Mouse (Mus musculus): Measurements from ENCODE around the gene Pde1a. TPM values are rescaled to one million over a fixed set of nuclear protein-coding genes. Genes with fewer than 3 reads are reported as not detected.

Pde1a gene
- total and polyA plus RNA-seq, 2 experiments from 2014 or later = 13.2 to 17.0 TPM

- Histone ChIP-seq H3K4me3 (ENCODE audit: low read depth, low read length) (no peak overlapping the region), H3K9me3 (ENCODE audit: low read length) (no peaks in the 10 kb centered on the region), H3K36me3 (ENCODE audit: insufficient read depth, low read length) (no peaks in the 10 kb centered on the region), H3K4me1 (ENCODE audit: insufficient read depth, low read length) (no peaks in the 10 kb centered on the region), H3K4me2 (ENCODE audit: low read depth, low read length, poor library complexity, severe bottlenecking) (no peak overlapping the region), H3K27me3 (ENCODE audit: insufficient read depth, low read length) (no peaks in the 10 kb centered on the region), H3K27ac (ENCODE audit: low read depth, low read length) (no peak overlapping the region), H3K9ac (replicated peaks; ENCODE audit: low read length, poor library complexity, severe bottlenecking) (no peak overlapping the region)
- 88% methylated on average over 9 of the region's 9 CpGs for WGBS
- ATAC-seq (ENCODE audit: low FRiP score) (no peak), DNase-seq (ENCODE audit: low spot score) (no peak)
- no peak for TF ChIP-seq CTCF (IDR thresholded peaks at IDR 0.05)
Observed at GRCm38 (mm10) chr2:80080090-80080821, 49.0 kb downstream of the Pde1a start.

- H3K27me3 ChIP-seq (ENCODE audit: insufficient read depth, low read length) = no peaks in the 10 kb centered on the region
- ATAC-seq (ENCODE audit: low FRiP score) (no peak), DNase-seq (ENCODE audit: low spot score) (no peak)
- no peaks in the 10 kb centered on the region for H3K36me3 ChIP-seq (ENCODE audit: insufficient read depth, low read length)
- H3K4me3 ChIP-seq (ENCODE audit: low read depth, low read length) = no peak overlapping the region
- WGBS = 90% methylated on average over 4 of the region's 4 CpGs
- H3K4me1 ChIP-seq (ENCODE audit: insufficient read depth, low read length) = no peaks in the 10 kb centered on the region
- H3K9me3 ChIP-seq (ENCODE audit: low read length) = no peaks in the 10 kb centered on the region
- H3K4me2 ChIP-seq (ENCODE audit: low read depth, low read length, poor library complexity, severe bottlenecking) = no peak overlapping the region
- no peak for TF ChIP-seq CTCF (IDR thresholded peaks at IDR 0.05)
- no peak overlapping the region for H3K9ac ChIP-seq (replicated peaks; ENCODE audit: low read length, poor library complexity, severe bottlenecking)
- H3K27ac ChIP-seq (ENCODE audit: low read depth, low read length) = no peak overlapping the region
Observed at GRCm38 (mm10) chr2:80079618-80080017, 49.6 kb downstream of the Pde1a start.

GRCm38 (mm10) chr2:80076323-80076722 is 52.9 kb downstream of the Pde1a start:
- Histone ChIP-seq H3K9me3 (ENCODE audit: low read length) (no peaks in the 10 kb centered on the region), H3K36me3 (ENCODE audit: insufficient read depth, low read length) (no peaks in the 10 kb centered on the region), H3K4me1 (ENCODE audit: insufficient read depth, low read length) (no peaks in the 10 kb centered on the region), H3K27ac (ENCODE audit: low read depth, low read length) (no peak overlapping the region), H3K4me2 (ENCODE audit: low read depth, low read length, poor library complexity, severe bottlenecking) (no peak overlapping the region), H3K4me3 (ENCODE audit: low read depth, low read length) (no peak overlapping the region), H3K9ac (replicated peaks; ENCODE audit: low read length, poor library complexity, severe bottlenecking) (no peak overlapping the region), H3K27me3 (ENCODE audit: insufficient read depth, low read length) (no peaks in the 10 kb centered on the region)
- ATAC-seq (ENCODE audit: low FRiP score) (no peak), DNase-seq (ENCODE audit: low spot score) (no peak)
- TF ChIP-seq CTCF (IDR thresholded peaks at IDR 0.05) = no peak
- WGBS = 70% methylated on average over 4 of the region's 4 CpGs

- Histone ChIP-seq H3K27me3 (ENCODE audit: insufficient read depth, low read length) (no peaks in the 10 kb centered on the region), H3K9me3 (ENCODE audit: low read length) (no peaks in the 10 kb centered on the region), H3K36me3 (ENCODE audit: insufficient read depth, low read length) (no peaks in the 10 kb centered on the region), H3K4me2 (ENCODE audit: low read depth, low read length, poor library complexity, severe bottlenecking) (no peak overlapping the region), H3K4me1 (ENCODE audit: insufficient read depth, low read length) (no peaks in the 10 kb centered on the region), H3K4me3 (ENCODE audit: low read depth, low read length) (no peak overlapping the region), H3K27ac (ENCODE audit: low read depth, low read length) (no peak overlapping the region), H3K9ac (replicated peaks; ENCODE audit: low read length, poor library complexity, severe bottlenecking) (no peak overlapping the region)
- WGBS = 87% methylated on average over 2 of the region's 2 CpGs
- DNase-seq (ENCODE audit: low spot score) (no peak), ATAC-seq (ENCODE audit: low FRiP score) (0 out of 2 replicates have a peak, but pooled peaks have one; percentile 47)
- no peak for TF ChIP-seq CTCF (IDR thresholded peaks at IDR 0.05)
Observed at GRCm38 (mm10) chr2:80074531-80074930, 54.7 kb downstream of the Pde1a start.

- TF ChIP-seq CTCF (IDR thresholded peaks at IDR 0.05) = no peak
- H3K36me3 ChIP-seq (ENCODE audit: insufficient read depth, low read length) = no peaks in the 10 kb centered on the region
- no peaks in the 10 kb centered on the region for H3K4me1 ChIP-seq (ENCODE audit: insufficient read depth, low read length)
- WGBS = 32% methylated on average over 5 of the region's 5 CpGs
- DNase-seq (ENCODE audit: low spot score) = no peak
- no peak overlapping the region for H3K4me3 ChIP-seq (ENCODE audit: low read depth, low read length)
- no peaks in the 10 kb centered on the region for H3K9me3 ChIP-seq (ENCODE audit: low read length)
- no peak overlapping the region for H3K27ac ChIP-seq (ENCODE audit: low read depth, low read length)
- ATAC-seq (ENCODE audit: low FRiP score) = no peak
- H3K9ac ChIP-seq (replicated peaks; ENCODE audit: low read length, poor library complexity, severe bottlenecking) = no peak overlapping the region
- no peak overlapping the region for H3K4me2 ChIP-seq (ENCODE audit: low read depth, low read length, poor library complexity, severe bottlenecking)
- no peaks in the 10 kb centered on the region for H3K27me3 ChIP-seq (ENCODE audit: insufficient read depth, low read length)
Observed at GRCm38 (mm10) chr2:80074046-80074445, 55.2 kb downstream of the Pde1a start.

- no peak overlapping the region for H3K4me2 ChIP-seq (ENCODE audit: low read depth, low read length, poor library complexity, severe bottlenecking)
- no peaks in the 10 kb centered on the region for H3K27me3 ChIP-seq (ENCODE audit: insufficient read depth, low read length)
- 54% methylated on average over 2 of the region's 2 CpGs for WGBS
- H3K4me3 ChIP-seq (ENCODE audit: low read depth, low read length) = no peak overlapping the region
- H3K4me1 ChIP-seq (ENCODE audit: insufficient read depth, low read length) = no peaks in the 10 kb centered on the region
- no peaks in the 10 kb centered on the region for H3K9me3 ChIP-seq (ENCODE audit: low read length)
- H3K36me3 ChIP-seq (ENCODE audit: insufficient read depth, low read length) = no peaks in the 10 kb centered on the region
- no peak overlapping the region for H3K9ac ChIP-seq (replicated peaks; ENCODE audit: low read length, poor library complexity, severe bottlenecking)
- ATAC-seq (ENCODE audit: low FRiP score) = no peak
- DNase-seq (ENCODE audit: low spot score) = no peak
- no peak for TF ChIP-seq CTCF (IDR thresholded peaks at IDR 0.05)
- H3K27ac ChIP-seq (ENCODE audit: low read depth, low read length) = no peak overlapping the region
Observed at GRCm38 (mm10) chr2:80073426-80073825, 55.8 kb downstream of the Pde1a start.

Data from midbrain, postnatal 0 days (tissue).